Mouse (Mus musculus) common myeloid progenitor, adult 5-6 weeks (primary cell): ENCODE data around the gene Ska3. TPM values are rescaled to one million over a fixed set of nuclear protein-coding genes. Genes with fewer than 3 reads are reported as not detected.
A peak's percentile ranks its signal among the peaks of the same experiment; 100 is the strongest.

ENCODE experiments used
- ATAC-seq: replicated peaks from 2 replicates; pipeline ENCODE4 v1.8.0; 2016; ENCODE audit warnings: low read depth, mild to moderate bottlenecking, moderate TSS enrichment, inconsistent platforms; ENCODE audit not compliant: poor library complexity, severe bottlenecking
- total RNA-seq: library from RNA; stranded (forward); fragments of 200-1000, 187-1606 nt; gene quantifications from 2 replicates; pipeline ENCODE4 v1.2.3, GENCODE M21; 2017

The Ska3 gene
- total RNA-seq, 1 experiment from 2014 or later: 40.2 TPM

- peak; percentile 100 for ATAC-seq
Observed at GRCm38 (mm10) chr14:57797991-57798931, 27.7 kb downstream of the Ska3 start, which contains the start of gene Sap18. Gene Sap18 (plus strand): TSS chr14:57798180.

- no peak for ATAC-seq
Observed at GRCm38 (mm10) chr14:57797551-57797950, 28.4 kb downstream of the Ska3 start.

GRCm38 (mm10) chr14:57791171-57791570, 34.8 kb downstream of the Ska3 start:
- no peak for ATAC-seq

GRCm38 (mm10) chr14:57789759-57790158, 36.2 kb downstream of the Ska3 start:
- no peak for ATAC-seq

- no peak for ATAC-seq
Observed at GRCm38 (mm10) chr14:57789311-57789710, 36.7 kb downstream of the Ska3 start.

GRCm38 (mm10) chr14:57787406-57787805, 38.6 kb downstream of the Ska3 start:
- no peak for ATAC-seq

GRCm38 (mm10) chr14:57772157-57772815, 53.7 kb downstream of the Ska3 start:
- ATAC-seq: peak; percentile 89

- ATAC-seq: 0 out of 2 replicates have a peak, but pooled peaks have one; percentile 41
Observed at GRCm38 (mm10) chr14:57769102-57769501, 56.9 kb downstream of the Ska3 start.

GRCm38 (mm10) chr14:57760447-57761412, 65.3 kb downstream of the Ska3 start:
- ATAC-seq: no peak

GRCm38 (mm10) chr14:57758237-57758636, 67.7 kb downstream of the Ska3 start, which contains the start of gene Lats2:
Gene Lats2 (minus strand): TSS chr14:57758388.
- ATAC-seq: no peak

Other genes starting within 250 kb of the Ska3 start
- gene Xpo4, start 160.8 kb downstream of the Ska3 start, total RNA-seq: 41.1 and 54.8 TPM in 2 replicates
- not detected in 2 replicates for gene Gm49361, start 80.1 kb downstream of the Ska3 start, total RNA-seq
- 7.8 and 9.0 TPM in 2 replicates for gene Lats2, start 67.8 kb downstream of the Ska3 start, total RNA-seq
- 15.5 and 22.7 TPM in 2 replicates for gene Sap18, start 28.0 kb downstream of the Ska3 start, total RNA-seq
- gene Mrpl57, start within 50 bp of the Ska3 start, total RNA-seq: 55.2 and 62.9 TPM in 2 replicates
- 28.6 and 32.3 TPM in 2 replicates for gene Zdhhc20, start 64.1 kb upstream of the Ska3 start, total RNA-seq
- 87.0 and 102 TPM in 2 replicates for gene Micu2, start 173.1 kb upstream of the Ska3 start, total RNA-seq
- 0.69 TPM in 1 of 2 replicates, not detected in the other for gene Fgf9, start 244.4 kb upstream of the Ska3 start, total RNA-seq